Mouse (Mus musculus) heart, postnatal 0 days (tissue): ENCODE data around the gene Serpinb1b. TPM values are rescaled to one million over a fixed set of nuclear protein-coding genes. Genes with fewer than 3 reads are reported as not detected.
"Not testable (repeated sequence)": the region's sequence is repeated elsewhere in the genome, so short reads cannot be mapped to it uniquely, and the experiment has no call there.

Experiments
- ATAC-seq: fragments of 200-750 bp; cut with Nextera tagmentation; 2 replicates; pipeline ENCODE4 v1.8.0; 2017; ENCODE audit warnings: low read depth, moderate number of reproducible peaks, moderate library complexity; ENCODE audit not compliant: insufficient read depth
- DNase-seq: peaks from one replicate; pipeline ENCODE4 v3.0.0-alpha.2; 2016; ENCODE audit warnings: low spot score
- H3K27ac ChIP-seq: fragments of 300-500 bp; sonication (generic); 2 replicates; pipeline ENCODE4 v1.5.1; 2014; ENCODE audit warnings: low read depth, mild to moderate bottlenecking
- H3K27me3 ChIP-seq: fragments of 300-500 bp; sonication (generic); 2 replicates; pipeline ENCODE4 v1.6.1; 2014; ENCODE audit warnings: low read length, mixed read lengths; ENCODE audit not compliant: control insufficient read depth, insufficient read depth
- H3K36me3 ChIP-seq: fragments of 300-500 bp; sonication (generic); replicated peaks from 2 replicates; pipeline ENCODE4 v1.6.1; 2014; ENCODE audit warnings: low read length, mixed read lengths; ENCODE audit not compliant: control insufficient read depth, insufficient read depth
- H3K4me1 ChIP-seq: fragments of 300-500 bp; sonication (generic); 2 replicates; pipeline ENCODE4 v1.6.1; 2014; ENCODE audit warnings: antibody characterized with exemption; ENCODE audit not compliant: control insufficient read depth, insufficient read depth
- H3K4me2 ChIP-seq: fragments of 300-500 bp; sonication (generic); 2 replicates; pipeline ENCODE4 v1.6.1; 2014; ENCODE audit warnings: low read depth, mild to moderate bottlenecking, low read length, moderate library complexity
- H3K4me3 ChIP-seq: fragments of 300-500 bp; sonication (generic); 2 replicates; pipeline ENCODE4 v1.5.1; 2014; ENCODE audit warnings: low read depth, low read length
- H3K9ac ChIP-seq: fragments of 300-500 bp; sonication (generic); replicated peaks from 2 replicates; pipeline ENCODE4 v1.6.1; 2014; ENCODE audit warnings: low read depth, low read length, mixed read lengths
- H3K9me3 ChIP-seq: fragments of 300-500 bp; sonication (generic); replicated peaks from 2 replicates; pipeline ENCODE4 v1.6.1; 2016; ENCODE audit warnings: low read length; ENCODE audit not compliant: control insufficient read depth
- CTCF ChIP-seq: IDR thresholded peaks from 2 replicates; pipeline ENCODE4 v1.5.1; 2016; ENCODE audit warnings: antibody characterized with exemption, control low read depth, low read depth
- EP300 ChIP-seq: IDR thresholded peaks from 2 replicates; pipeline ENCODE4 v1.6.1; 2016; ENCODE audit warnings: antibody characterized with exemption, low read depth
- WGBS: fragments of 180-500 bp; shearing (Covaris S2); extraction: QIAGEN DNeasy Blood & Tissue Kit; methylation state at CpG from one replicate; pipeline ENCODE4 v1.1.7; 2014; 5-methylcytosine and 5-hydroxymethylcytosine counted together
- polyA plus RNA-seq: library from polyadenylated mRNA; unstranded; fragments of >200 nt; fragmentation: Nextera tagmentation; extraction: Ambion mirVana; gene quantifications from 2 replicates; pipeline ENCODE4 v1.2.1, GENCODE M21; 2015
- total RNA-seq: library from RNA; depleted of rRNA; stranded (reverse); fragments of >200 nt; gene quantifications from 2 replicates; pipeline ENCODE4 v1.2.3, GENCODE M21; 2014; ENCODE audit warnings: low replicate concordance; rRNA removed

The Serpinb1b gene
- 0.50 TPM in 1 of 2 replicates, not detected in the other for total RNA-seq
- 0.22 TPM in 1 of 2 replicates, not detected in the other for polyA plus RNA-seq

- Histone ChIP-seq H3K9me3 (no peaks in the 10 kb centered on the region), H3K4me2 (peak within 1 kb of the TSS; percentile 57), H3K4me3 (peak within 1 kb of the TSS; percentile 16; the same call in 1 of the 2 replicates), H3K36me3 (no peaks in the 10 kb centered on the region), H3K9ac (no peak within 1 kb of the TSS), H3K27ac (no peak within 1 kb of the TSS), H3K27me3 (no peaks in the 10 kb centered on the region), H3K4me1 (peaks cover 3% of the 10 kb centered on the region; the same call in 1 of the 2 replicates)
- DNase-seq (no peak), ATAC-seq (no peak)
- no peak for TF ChIP-seq EP300
- TF ChIP-seq CTCF, result no peak
- WGBS, result 24% methylated on average over 3 of the region's 3 CpGs
Observed at GRCm38 (mm10) chr13:33078056-33078705, at the start of gene Serpinb1b. Gene Serpinb1b (plus strand): TSS chr13:33078575.

- not testable (repeated sequence) for H3K36me3 ChIP-seq, H3K9me3 ChIP-seq, H3K27me3 ChIP-seq, DNase-seq, H3K27ac ChIP-seq, H3K4me3 ChIP-seq, H3K9ac ChIP-seq, H3K4me1 ChIP-seq, ATAC-seq, H3K4me2 ChIP-seq
- WGBS, result 81% methylated on average over 2 of the region's 2 CpGs
Observed at GRCm38 (mm10) chr13:33029478-33029877, 48.9 kb upstream of the Serpinb1b start.

- Histone ChIP-seq H3K4me2 (no peak overlapping the region), H3K4me1 (0 out of 2 replicates have a peak, but pooled peaks cover 3% of the 10 kb centered on the region), H3K9me3 (no peaks in the 10 kb centered on the region), H3K9ac (no peak overlapping the region), H3K4me3 (no peak overlapping the region), H3K36me3 (no peaks in the 10 kb centered on the region), H3K27me3 (no peaks in the 10 kb centered on the region), H3K27ac (no peak overlapping the region)
- no peak for ATAC-seq
- TF ChIP-seq CTCF, result no peak
- WGBS, result 90% methylated on average over 2 of the region's 3 CpGs
- DNase-seq, result no peak
Observed at GRCm38 (mm10) chr13:33030281-33030680, 48.1 kb upstream of the Serpinb1b start.

- no peak overlapping the region for H3K9ac ChIP-seq
- WGBS, result 68% methylated on average over 1 of the region's 1 CpGs
- no peaks in the 10 kb centered on the region for H3K27me3 ChIP-seq
- no peaks in the 10 kb centered on the region for H3K36me3 ChIP-seq
- H3K9me3 ChIP-seq, result no peaks in the 10 kb centered on the region
- no peak overlapping the region for H3K4me2 ChIP-seq
- no peak overlapping the region for H3K27ac ChIP-seq
- TF ChIP-seq CTCF (no peak), EP300 (no peak)
- ATAC-seq (no peak), DNase-seq (no peak)
- no peak overlapping the region for H3K4me3 ChIP-seq
- H3K4me1 ChIP-seq, result no peaks in the 10 kb centered on the region
Observed at GRCm38 (mm10) chr13:33035506-33035905, 42.9 kb upstream of the Serpinb1b start.

- H3K27ac ChIP-seq, result no peak overlapping the region
- H3K9ac ChIP-seq, result no peak overlapping the region
- no peak overlapping the region for H3K4me2 ChIP-seq
- TF ChIP-seq EP300 (no peak), CTCF (no peak)
- WGBS, result 86% methylated on average over 3 of the region's 3 CpGs
- no peaks in the 10 kb centered on the region for H3K36me3 ChIP-seq
- ATAC-seq (no peak), DNase-seq (no peak)
- H3K4me3 ChIP-seq, result no peak overlapping the region
- H3K27me3 ChIP-seq, result no peaks in the 10 kb centered on the region
- no peaks in the 10 kb centered on the region for H3K9me3 ChIP-seq
- no peaks in the 10 kb centered on the region for H3K4me1 ChIP-seq
Observed at GRCm38 (mm10) chr13:33043542-33043941, 34.8 kb upstream of the Serpinb1b start.

- Histone ChIP-seq H3K9ac (no peak overlapping the region), H3K4me1 (no peaks in the 10 kb centered on the region), H3K27me3 (no peaks in the 10 kb centered on the region), H3K36me3 (no peaks in the 10 kb centered on the region), H3K4me3 (no peak overlapping the region), H3K9me3 (no peaks in the 10 kb centered on the region), H3K4me2 (no peak overlapping the region), H3K27ac (no peak overlapping the region)
- no peak for DNase-seq
- no peak for ATAC-seq
- TF ChIP-seq CTCF, result no peak
- TF ChIP-seq EP300, result no peak
- WGBS, result 85% methylated on average over 2 of the region's 2 CpGs
Observed at GRCm38 (mm10) chr13:33047234-33047633, 31.1 kb upstream of the Serpinb1b start.
